Mouse (Mus musculus): ENCODE data around the gene Myo16.

Myo16 gene

DNA sequence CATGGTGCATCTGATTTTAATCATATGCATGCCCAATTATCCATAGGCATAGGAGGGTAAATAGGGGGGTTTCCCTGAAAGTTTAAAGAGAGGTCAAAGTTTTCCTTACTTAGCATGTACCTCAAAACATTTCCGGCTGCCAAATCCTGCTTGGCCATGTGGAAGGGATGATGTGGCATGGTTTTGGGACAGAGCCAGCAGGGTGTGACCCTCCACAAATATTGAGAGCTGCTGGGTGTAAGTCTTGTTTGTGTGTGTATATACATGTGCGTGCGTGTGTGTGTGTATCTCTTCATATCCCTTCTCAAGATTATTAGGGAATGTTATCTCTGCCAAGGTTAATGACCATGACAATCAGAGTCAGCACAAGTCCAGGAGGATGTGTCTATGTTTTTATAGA lies 150.3 kb downstream of the Myo16 start:
- DNase-seq (ENCODE audit: low read depth, low spot score), result no peak

DNA sequence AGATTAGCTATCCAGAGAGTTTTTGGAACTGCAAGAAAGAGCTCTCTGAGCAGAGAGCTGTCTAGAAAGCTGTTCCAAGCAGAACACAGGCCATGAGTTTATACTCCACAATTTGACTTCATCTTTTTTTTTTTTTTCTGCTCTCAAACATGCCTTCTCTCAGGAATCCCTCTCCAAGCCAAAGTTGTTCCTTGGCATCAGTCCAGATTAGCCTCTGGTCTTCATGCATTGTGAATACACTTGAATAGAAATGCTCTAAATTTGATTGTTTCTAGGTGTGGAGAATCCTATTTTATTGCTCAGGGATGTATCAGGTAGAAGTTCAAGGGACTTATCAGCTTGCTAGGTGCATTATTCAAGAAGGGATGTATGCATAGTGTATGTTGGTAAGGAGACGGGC lies 151.0 kb downstream of the Myo16 start:
- no peak for DNase-seq (ENCODE audit: low read depth, low spot score)

DNA sequence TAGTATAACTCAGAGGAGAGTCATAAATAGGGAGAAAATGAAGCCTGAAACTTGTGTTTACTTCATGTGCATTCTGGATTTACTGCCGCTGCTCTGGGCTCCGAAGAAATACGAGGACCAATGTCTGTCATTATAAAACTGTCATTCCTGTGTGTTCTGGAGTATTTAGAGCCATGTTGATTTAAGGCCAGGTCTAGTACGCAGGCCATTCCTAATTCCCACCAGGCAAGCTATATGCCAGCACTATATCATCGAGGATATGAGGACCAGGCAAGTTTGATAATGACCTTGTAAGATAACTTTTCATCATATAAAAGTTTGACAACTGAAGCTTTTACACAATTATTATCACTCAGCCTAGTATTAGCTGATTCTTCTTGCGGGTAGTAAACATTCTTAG lies 153.6 kb downstream of the Myo16 start:
- DNase-seq (ENCODE audit: low read depth, low spot score), result no peak

DNA sequence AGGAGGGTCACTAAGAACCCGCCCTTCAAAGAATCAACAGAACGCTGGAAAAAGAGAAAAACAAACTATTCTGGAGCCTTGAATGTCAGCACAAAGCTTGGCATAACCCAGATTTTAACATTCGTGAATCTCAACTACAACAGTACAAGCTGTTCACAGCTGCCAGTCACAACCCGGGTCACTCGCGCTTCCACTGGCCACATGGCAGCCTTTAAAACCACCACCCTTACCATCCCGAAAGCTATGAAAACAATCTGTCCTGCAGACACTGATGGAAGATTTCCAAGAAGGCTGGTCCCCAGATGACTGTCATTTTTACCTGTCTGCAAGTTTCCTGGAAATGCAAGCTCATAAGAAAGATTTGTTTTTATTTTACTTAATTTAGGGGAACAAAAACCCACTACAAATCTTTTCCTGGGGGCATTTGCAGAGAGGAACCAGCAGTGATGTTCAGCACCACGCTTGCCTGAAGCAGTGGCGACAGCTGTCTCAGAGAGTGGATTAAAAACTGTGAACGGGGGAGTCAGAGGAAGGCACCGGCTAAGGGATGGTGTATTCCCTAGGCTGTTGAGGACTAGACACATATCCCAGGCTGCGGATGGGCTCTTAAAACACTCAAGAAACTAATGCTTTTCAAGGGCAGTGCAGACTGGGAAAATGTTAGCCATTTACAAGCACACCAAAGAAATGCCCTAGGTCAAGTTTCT lies 154.2 kb downstream of the Myo16 start:
- DNase-seq (ENCODE audit: low read depth, low spot score), result no peak

DNA sequence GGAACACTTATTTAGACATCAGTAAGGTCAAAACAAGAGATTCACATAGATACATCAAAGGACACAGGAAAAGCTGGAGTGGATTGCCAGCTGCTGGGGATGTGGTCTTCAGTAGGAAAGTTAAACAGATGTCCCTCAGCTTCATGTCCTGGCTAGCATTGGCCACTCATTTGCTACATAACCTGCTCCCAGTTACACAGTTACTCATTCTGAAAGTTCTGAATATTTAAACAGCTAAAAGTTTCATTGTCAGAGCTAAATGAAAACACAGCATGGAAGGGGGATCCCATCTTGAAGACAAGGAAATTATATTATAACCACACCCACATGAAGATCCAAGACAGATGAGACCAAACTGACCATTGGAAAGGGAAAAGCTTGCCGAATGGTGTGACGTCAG lies 156.8 kb downstream of the Myo16 start:
- DNase-seq (ENCODE audit: low read depth, low spot score), result no peak

DNA sequence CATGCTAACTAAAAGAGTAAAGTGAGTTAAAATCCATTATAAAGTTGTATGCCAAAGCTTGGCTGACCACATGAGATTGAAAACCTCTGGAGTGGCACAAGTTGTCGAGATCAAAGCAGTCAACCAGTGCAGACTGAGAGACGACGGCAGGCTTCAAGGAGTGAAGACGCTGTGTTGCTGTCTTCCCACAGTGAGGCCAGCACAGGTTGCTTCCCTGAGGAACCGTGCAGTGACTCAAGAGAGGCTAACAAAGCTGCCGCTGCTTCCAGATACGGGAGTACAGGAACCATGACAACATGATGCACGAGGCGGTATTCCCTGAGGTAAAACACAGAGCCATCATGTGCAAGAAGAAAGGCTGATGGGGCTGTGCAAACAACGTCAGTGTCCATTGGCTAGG lies 158.6 kb downstream of the Myo16 start:
- DNase-seq (ENCODE audit: low read depth, low spot score), result no peak

DNA sequence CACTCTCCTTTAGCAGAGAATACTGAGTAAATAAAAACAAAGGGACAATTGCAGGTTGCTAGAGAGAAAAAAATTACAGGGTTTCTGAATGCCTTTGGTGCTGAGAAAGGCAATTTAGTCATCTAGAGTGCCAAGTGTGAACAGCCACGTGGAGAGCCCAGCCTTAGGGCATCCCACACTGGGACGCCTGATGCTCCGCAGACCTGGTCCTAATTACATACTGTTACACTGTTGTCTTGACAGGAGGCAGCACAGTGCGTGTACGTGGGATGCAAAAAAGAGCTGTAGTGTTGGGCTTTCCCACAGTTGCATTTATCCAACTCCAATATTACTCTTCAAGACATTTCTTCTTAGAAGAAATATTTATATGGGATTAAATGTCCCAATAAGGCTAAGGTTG lies 162.5 kb downstream of the Myo16 start:
- DNase-seq (ENCODE audit: low read depth, low spot score), result no peak

DNA sequence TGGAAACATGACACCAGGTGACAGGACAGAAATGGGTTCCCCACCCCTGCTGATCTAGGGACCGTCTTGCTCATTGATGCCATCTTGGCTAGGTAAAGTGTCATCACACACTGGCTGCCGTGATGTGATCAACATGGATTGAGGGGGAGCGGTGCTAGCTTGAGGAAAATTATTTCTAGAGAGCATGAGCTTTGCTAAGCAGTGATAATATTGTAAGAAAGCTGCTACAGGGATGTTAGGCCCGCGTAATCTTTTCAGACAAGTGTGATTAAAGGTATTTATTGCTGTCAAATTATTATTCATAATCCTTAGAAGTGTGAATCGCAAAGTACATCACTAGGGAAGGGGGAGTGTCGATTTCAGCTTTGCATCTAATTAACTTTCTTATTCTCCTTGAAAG lies 164.4 kb downstream of the Myo16 start:
- DNase-seq (ENCODE audit: low read depth, low spot score), result no peak

DNA sequence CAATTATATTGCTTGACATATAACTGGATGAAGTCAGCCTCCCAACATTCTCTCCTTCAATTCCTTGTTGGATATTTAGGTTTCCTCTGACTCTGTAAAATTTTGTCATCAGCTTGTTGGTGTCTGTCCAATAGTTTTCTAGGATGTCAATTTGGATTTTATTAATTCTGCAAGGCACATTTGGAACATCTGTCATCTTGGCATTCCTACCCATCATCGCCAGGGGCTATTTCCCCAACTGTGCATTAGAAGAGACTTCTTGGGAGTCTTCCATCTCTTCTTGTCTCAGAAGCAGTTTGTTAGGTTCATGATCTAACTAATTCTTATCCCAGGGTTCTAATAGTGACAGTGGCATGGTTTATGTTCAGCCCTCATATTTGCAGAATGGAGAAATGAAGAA lies 196.7 kb downstream of the Myo16 start:
- DNase-seq (ENCODE audit: low read depth, low spot score), result no peak

DNA sequence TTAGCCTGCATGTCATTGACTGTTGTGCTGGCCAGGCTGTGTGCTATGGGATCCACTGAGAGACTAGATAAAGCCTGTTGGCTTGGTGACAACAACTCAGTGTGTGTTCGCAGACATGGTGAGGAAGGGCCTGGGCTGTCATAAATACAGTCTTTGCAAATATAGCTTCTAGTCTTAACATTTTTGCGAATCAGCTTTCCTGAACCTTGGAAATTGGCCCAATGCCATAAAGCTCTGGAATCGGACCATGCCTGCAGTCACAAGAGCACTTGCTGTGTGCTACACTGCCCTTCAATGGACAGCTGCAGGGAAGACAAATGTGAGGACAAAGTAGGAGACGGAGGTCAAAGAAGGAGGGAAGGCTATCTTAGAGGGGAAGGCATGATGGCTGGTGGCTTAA lies 205.0 kb downstream of the Myo16 start:
- DNase-seq (ENCODE audit: low read depth, low spot score), result no peak

DNA sequence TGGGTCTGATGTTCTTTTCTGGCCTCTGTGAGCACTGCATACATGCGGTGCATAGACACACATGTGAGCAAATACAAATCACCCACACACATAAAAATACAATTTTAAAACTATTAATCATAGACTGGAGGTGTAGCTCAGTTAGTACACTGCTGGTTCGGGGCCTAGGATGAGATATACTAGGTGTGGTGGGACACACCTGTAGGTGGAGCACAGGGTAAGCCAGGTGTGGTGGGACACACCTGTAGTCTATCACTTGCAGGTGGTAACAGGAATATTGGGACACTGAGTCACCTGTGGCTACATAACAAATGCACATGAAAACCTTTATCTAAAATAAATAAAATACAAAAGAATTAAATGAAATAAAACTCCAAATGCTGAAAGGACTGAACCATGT lies 209.2 kb downstream of the Myo16 start:
- no peak for DNase-seq (ENCODE audit: low read depth, low spot score)

DNA sequence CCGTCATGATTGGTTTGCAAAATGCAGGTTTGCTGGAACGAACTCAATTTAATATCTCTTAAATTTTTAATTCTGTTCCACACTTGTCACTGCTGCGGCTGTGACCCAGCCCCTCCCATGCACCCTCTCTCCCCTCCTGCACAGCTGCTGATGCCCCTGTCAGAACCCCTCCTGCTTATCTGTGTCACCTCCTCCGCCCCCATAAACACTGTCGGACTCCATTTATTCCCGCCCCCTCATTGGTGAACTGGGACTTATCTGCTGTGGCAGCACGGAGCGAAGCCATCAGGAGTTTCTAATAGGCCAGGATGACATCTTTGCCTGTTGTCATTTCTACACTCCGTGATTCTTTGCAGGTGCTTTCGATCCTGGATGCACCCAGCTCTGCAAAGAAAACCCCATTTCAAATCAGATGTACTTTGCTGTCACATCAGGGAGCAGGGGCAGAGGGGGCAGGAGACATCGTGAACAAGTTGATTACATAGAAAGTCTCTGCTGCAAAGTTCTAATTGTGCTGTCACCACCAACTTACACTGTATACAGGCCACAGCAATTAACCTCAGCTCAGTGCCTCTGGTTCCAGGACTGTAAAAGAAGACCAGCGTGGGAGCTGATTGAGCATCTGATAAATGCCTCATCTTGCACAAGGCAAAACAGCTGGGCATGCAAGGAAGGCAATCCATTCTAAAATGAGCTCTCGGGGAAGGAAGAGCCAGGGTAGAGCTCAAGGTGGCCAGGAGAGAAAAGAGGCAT lies 210.1 kb downstream of the Myo16 start:
- DNase-seq (ENCODE audit: low read depth, low spot score), result no peak

DNA sequence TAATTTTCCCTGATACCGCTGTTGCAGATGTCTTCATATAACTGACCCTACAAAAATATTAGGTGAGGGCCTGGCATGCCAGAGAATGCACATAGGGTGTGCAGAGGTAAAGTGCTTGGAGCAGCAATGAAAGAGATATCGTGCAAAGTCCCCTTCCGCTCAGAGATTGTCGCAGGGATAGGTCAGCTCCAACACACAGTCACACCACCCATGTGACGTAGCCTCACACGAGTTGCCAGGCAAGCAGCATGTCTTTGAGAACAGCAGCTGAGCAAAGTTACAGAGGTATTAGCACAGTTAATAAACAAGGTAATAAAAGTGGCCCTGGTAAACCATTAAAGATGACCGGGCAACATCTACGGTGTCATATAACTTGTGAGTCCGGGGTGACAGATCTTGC lies 212.4 kb downstream of the Myo16 start:
- no peak for DNase-seq (ENCODE audit: low read depth, low spot score)

DNA sequence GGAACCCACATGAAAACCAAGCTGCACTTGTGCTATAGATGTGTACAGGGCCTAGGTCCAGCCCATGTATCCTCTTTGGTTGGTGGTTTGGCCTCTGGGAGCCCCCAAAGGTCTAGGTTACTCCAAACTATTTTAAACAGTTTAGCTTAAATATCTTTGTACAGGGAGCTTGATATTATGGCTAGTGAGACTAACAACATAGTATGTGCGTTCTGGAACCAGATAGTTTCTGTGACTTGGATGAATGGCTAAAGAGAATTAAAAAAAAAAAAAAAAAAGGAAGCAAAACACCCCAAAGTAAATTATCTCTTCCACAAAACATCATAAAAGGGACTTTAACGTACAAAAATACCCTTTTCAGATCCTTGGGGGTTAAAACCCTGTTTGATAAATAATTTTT lies 218.9 kb downstream of the Myo16 start:
- DNase-seq (ENCODE audit: low read depth, low spot score), result no peak

DNA sequence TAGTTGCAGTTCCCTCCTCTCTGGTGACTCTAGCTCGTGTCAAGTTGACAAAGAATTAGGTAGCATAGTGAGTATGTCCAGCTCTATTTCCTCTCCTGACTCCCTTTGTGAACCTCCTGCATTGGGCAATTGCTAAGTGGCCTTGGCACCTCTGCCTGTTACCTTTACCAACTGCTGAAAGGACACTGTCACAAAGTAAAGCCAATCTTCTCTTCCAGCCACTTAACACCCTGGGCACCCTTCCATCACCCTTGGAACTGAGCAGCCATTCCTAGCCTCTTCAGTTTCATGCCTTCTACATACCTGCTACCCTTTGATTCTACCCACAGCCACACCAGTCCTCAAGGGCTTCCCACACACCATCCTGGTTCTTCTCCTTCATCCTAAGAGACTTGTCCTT lies 233.4 kb downstream of the Myo16 start:
- no peak for DNase-seq (ENCODE audit: low read depth, low spot score)

DNA sequence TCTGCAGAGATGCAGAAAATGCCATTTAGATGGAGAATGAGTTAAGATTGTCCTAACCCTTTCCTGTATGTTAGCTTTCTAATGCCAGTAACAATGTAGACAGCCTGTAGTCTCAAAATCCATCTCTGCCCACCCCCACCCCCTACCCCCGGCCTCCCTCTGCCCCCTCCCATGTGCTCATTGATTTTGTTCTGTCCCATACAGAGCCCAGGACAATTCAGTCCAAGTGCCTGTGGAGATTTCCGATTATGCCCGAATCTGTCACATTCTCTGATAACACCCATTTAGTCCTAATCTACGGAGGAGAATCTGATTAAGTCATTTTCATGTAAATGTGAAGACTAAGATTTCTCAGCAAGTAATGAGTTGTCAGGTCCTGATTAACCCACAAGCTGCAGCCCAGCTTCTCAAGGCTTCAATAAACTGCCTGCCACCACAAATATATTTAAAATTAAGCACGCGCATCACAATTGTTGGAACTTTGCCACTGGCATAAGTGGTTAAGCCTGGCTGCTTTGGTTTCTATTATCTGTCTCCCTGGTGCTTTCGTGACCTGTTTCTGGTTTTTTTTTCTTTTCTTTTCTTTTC lies 237.5 kb downstream of the Myo16 start:
- no peak for DNase-seq (ENCODE audit: low read depth, low spot score)

DNA sequence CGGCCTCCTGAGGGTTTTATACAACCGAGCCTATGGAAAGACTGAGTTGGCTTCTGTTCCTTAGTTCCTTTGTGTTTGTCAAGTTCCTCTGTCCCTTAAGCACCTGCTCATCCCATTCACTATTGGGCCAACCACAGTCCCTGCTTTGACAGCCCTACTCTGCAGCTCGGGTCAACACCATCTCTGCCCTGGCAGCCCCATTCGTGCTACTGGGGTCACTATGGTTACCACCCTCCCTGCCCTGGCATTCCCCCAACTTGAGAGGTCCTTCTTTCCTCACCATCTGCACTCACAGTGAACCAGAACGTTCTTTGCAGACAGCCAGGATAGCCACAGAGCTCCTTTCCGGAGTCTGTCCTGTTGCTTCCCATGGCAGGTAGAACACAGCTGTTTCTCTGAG lies 238.2 kb downstream of the Myo16 start:
- no peak for DNase-seq (ENCODE audit: low read depth, low spot score)

DNA sequence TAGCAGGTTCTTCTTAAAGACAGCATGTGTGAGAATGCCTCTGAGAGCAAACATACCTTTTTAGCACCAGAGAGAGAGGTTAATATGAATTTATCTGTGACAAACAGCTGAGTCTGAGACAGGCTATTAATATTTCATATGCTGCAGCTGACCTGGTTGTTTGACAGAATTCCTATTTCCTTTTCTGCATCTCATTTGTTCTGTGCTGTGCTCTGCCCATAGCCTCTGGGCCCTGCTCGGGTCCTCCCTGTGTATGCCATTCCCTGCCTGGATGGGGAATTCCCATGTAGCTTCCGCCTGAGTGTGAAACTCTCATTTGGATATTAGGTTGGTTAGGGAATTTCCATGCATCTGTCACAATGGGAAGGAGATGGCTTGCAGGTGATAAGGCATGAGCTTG lies 240.8 kb downstream of the Myo16 start:
- no peak for DNase-seq (ENCODE audit: low read depth, low spot score)

DNA sequence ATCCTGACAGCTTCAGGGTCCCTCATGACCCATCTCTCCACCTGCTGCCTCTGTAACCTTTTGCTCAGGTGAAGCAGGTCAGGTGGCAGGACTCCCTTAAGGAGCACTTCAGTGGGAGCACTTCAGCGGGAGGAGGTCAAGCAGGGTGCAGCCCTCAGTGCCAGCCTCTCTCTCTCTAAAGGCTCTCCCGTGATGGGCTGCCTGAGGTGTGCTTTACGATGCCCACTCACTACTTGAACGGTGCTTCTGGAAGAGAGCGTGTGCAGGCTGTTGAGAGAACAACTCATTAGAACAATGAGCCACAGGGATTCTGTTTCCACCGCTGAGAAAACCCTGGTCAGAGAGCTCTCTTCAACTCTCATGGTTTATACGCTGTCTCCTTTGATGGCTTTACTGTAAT lies 241.4 kb downstream of the Myo16 start:
- DNase-seq (ENCODE audit: low read depth, low spot score), result no peak

DNA sequence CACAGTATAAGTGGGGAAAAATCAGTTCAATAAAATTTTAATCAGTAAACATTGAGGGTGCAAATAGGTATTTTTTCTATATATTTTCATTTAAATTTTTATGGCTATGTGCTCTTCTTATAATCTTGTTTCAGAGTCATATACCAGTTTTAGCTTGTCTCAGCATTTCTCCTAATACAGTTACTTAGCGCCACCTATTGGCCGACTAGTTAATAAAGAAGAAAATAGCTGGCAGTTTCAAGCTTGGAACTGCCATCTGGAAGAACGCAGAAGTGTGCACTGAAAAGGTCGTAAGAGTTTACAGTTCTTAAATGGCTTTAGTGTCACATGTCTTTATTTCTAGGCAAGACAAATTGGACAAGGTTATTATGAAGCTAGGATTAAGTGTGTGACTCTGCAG lies 248.9 kb downstream of the Myo16 start:
- DNase-seq (ENCODE audit: low read depth, low spot score), result peak; percentile 66

DNA sequence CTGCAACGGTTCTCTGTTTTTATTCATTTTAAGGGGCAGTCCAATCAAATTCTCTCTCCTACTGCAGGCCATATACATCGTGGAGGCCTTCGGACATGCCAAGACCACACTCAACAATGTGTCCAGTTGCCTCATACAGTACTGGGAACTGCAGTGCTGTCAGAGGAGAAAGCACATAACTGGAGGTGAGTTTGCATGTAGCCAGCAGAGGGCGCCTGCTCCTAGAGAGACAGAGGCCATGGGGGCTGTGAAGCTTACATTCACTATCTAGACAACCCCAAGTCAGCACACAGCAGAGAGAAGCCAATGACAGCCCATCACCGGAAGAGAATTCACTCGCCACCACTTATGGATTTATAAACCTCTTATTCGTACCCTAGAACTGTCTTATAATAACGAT lies 251.8 kb downstream of the Myo16 start:
- peak; percentile 74 for DNase-seq (ENCODE audit: low read depth, low spot score)

DNA sequence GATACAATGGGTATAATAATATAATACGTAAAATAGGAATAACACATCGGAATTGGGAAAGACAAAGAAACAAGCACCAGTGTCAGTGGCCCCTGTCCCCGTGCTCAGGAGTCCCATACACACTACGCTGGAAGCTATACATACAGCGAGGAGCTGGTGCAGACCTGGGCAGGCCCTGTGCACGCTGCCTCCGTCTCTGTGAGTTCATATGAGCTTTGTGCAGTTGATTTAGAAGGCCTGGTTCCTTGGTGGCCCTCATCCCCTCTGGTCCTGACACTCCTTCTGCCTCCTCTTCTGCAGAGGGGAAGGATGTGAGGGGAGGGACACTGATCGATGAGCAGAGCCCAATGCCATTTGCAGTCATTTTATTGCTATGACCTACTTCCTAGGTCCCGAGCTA lies 255.3 kb downstream of the Myo16 start:
- DNase-seq (ENCODE audit: low read depth, low spot score), result no peak

DNA sequence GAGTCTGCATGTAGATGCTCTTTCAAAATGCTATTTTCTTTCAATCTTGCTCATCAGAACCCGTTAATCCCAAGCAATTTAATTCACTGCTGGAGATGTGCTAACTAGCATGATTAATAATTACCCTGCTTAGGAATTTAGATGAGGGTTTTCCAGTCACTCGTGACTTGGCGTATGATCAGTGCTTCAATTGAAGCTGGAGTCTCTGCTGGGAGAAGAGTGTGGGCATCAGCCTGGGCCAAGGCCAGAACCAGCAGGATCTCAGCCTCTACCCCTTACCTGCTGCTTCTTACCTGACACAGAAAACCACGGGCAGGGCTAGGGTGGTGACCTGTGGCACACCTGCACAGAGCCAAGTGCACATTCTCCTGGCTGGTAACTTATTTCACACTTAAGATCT lies 257.8 kb downstream of the Myo16 start:
- no peak for DNase-seq (ENCODE audit: low read depth, low spot score)
